In genomic region chr17:29347126-29347644, GRCm38 (mm10) we compare ENCODE assay signal across 8 mouse cellular contexts. TPM values are rescaled to one million over a fixed set of nuclear protein-coding genes. Genes with fewer than 3 reads are reported as not detected.
DNase-seq lines count a peak whose midpoint lies in the region; ATAC-seq and TF ChIP-seq lines count a peak whose summit lies in the region.

No protein-coding gene starts in this region.

- no peaks in the 10 kb centered on the region for H3K27me3 ChIP-seq in C2C12 (ENCODE audit: control insufficient read depth, insufficient read depth, insufficient read length)
- H3K27me3 ChIP-seq in hindbrain, embryonic 13.5 days, result no peaks in the 10 kb centered on the region
- H3K27me3 ChIP-seq in liver, postnatal 0 days (ENCODE audit: insufficient read depth, low read length), result no peaks in the 10 kb centered on the region
- no peaks in the 10 kb centered on the region for H3K27me3 ChIP-seq in stomach, embryonic 16.5 days (ENCODE audit: control insufficient read depth, insufficient read depth, low read length)

- H3K9ac ChIP-seq in hindbrain, embryonic 13.5 days, result peak overlapping the region; percentile 93
- H3K9ac ChIP-seq in liver, postnatal 0 days (replicated peaks), result peak overlapping the region; percentile 95
- peak overlapping the region; percentile 89 for H3K9ac ChIP-seq in stomach, embryonic 16.5 days (ENCODE audit: low read length)

- peak overlapping the region; percentile 75 for H3ac ChIP-seq in C2C12 (ENCODE audit: control insufficient read depth, insufficient read length, low read depth)

- no peak for TF ChIP-seq CTCF in C2C12 (IDR thresholded peaks at IDR 0.05; ENCODE audit: control insufficient read depth, insufficient read depth, insufficient read length)
- no peak for TF ChIP-seq CTCF in liver, postnatal 0 days (IDR thresholded peaks at IDR 0.05; ENCODE audit: low read depth)

- H3K9me3 ChIP-seq in hindbrain, embryonic 13.5 days, result no peaks in the 10 kb centered on the region
- H3K9me3 ChIP-seq in liver, postnatal 0 days (ENCODE audit: low read length), result no peaks in the 10 kb centered on the region
- no peaks in the 10 kb centered on the region for H3K9me3 ChIP-seq in stomach, embryonic 16.5 days (replicated peaks; ENCODE audit: control insufficient read depth, low read length)

- DNase-seq in heart, adult 11 months, result peak; percentile 95
- no peak for DNase-seq in heart, adult 9 months (ENCODE audit: low spot score in 2 of 2)
- peak; percentile 56 for DNase-seq in cerebellum, adult 9-10 months
- no peak for DNase-seq in liver, postnatal 0 days

- ATAC-seq in hindbrain, embryonic 13.5 days (ENCODE audit: low FRiP score), result peak; percentile 34
- peak; percentile 18; the same call in 1 of the 2 replicates for ATAC-seq in liver, postnatal 0 days
- ATAC-seq in stomach, embryonic 16.5 days (ENCODE audit: insufficient read depth, low FRiP score), result no peak; the same call in 1 of the 2 replicates
- ATAC-seq in megakaryocyte-erythroid progenitor cell, adult 5-6 weeks (replicated peaks; ENCODE audit: low FRiP score, low TSS enrichment, poor library complexity, severe bottlenecking), result no peak

- H3K79me3 ChIP-seq in C2C12 (ENCODE audit: low read depth), result peaks cover 33% of the 10 kb centered on the region

- H3K4me1 ChIP-seq in hindbrain, embryonic 13.5 days (replicated peaks), result peaks cover 40% of the 10 kb centered on the region
- peaks cover 36% of the 10 kb centered on the region for H3K4me1 ChIP-seq in liver, postnatal 0 days (ENCODE audit: insufficient read depth)
- peaks cover 30% of the 10 kb centered on the region for H3K4me1 ChIP-seq in stomach, embryonic 16.5 days (ENCODE audit: control insufficient read depth, insufficient read depth, low read length)

- H3K36me3 ChIP-seq in C2C12 (ENCODE audit: control insufficient read depth, insufficient read depth), result peaks cover 31% of the 10 kb centered on the region
- peaks cover 19% of the 10 kb centered on the region for H3K36me3 ChIP-seq in hindbrain, embryonic 13.5 days
- H3K36me3 ChIP-seq in liver, postnatal 0 days (replicated peaks; ENCODE audit: insufficient read depth, low read length), result peaks cover 13% of the 10 kb centered on the region
- H3K36me3 ChIP-seq in stomach, embryonic 16.5 days (ENCODE audit: control insufficient read depth, insufficient read depth, low read length), result 0 out of 2 replicates have a peak, but pooled peaks cover 9% of the 10 kb centered on the region

- H3K27ac ChIP-seq in hindbrain, embryonic 13.5 days, result peak overlapping the region; percentile 95
- peak overlapping the region; percentile 92 for H3K27ac ChIP-seq in liver, postnatal 0 days (ENCODE audit: low read depth)
- peak overlapping the region; percentile 84 for H3K27ac ChIP-seq in stomach, embryonic 16.5 days (ENCODE audit: low read length)

- H3K79me2 ChIP-seq in C2C12 (ENCODE audit: control insufficient read depth, insufficient read depth), result peaks cover 52% of the 10 kb centered on the region

- TF ChIP-seq EP300 in liver, postnatal 0 days (IDR thresholded peaks at IDR 0.05; ENCODE audit: low read depth), result no peak

- peak overlapping the region; percentile 81 for H3K4me3 ChIP-seq in C2C12 (ENCODE audit: insufficient read depth, poor library complexity, severe bottlenecking)
- H3K4me3 ChIP-seq in hindbrain, embryonic 13.5 days, result peak overlapping the region; percentile 87
- peak overlapping the region; percentile 94 for H3K4me3 ChIP-seq in liver, postnatal 0 days (ENCODE audit: low read depth, low read length)
- H3K4me3 ChIP-seq in stomach, embryonic 16.5 days (replicated peaks; ENCODE audit: low read length), result peak overlapping the region; percentile 74

- WGBS in hindbrain, embryonic 13.5 days, result under 1% methylated on average over 44 of the region's 45 CpGs
- WGBS in liver, postnatal 0 days (ENCODE audit: insufficient replicate concordance), result under 1% methylated on average over 40 of the region's 45 CpGs
- under 1% methylated on average over 45 of the region's 45 CpGs for WGBS in stomach, embryonic 16.5 days

- peak overlapping the region; percentile 71 for H3K4me2 ChIP-seq in hindbrain, embryonic 13.5 days
- H3K4me2 ChIP-seq in liver, postnatal 0 days (ENCODE audit: low read depth, low read length), result peak overlapping the region; percentile 93
- H3K4me2 ChIP-seq in stomach, embryonic 16.5 days (ENCODE audit: low read depth, low read length), result peak overlapping the region; percentile 88

TF ChIP-seq in C2C12, 6 proteins besides CTCF, POLR2A, EP300 and RAD21:
- no peak for TF ChIP-seq CEBPB (IDR thresholded peaks at IDR 0.05; ENCODE audit: low read depth)
TF ChIP-seq in C2C12: peak in this region for 0.

RNA-seq across cellular contexts. Expression of gene Mtch1, which starts 0.5 kb away (rescaled TPM):
- 464 TPM for polyA plus RNA-seq in C2C12 (2012; fragmentation: generic; extraction: Trizol)
- polyA plus RNA-seq in hindbrain, embryonic 13.5 days (2015; fragmentation: Nextera tagmentation; extraction: Ambion mirVana), result 423 TPM in 2 replicates
- polyA plus RNA-seq in liver, postnatal 0 days (2015; fragmentation: Nextera tagmentation; extraction: Ambion mirVana), result 49.0 and 57.5 TPM in 2 replicates
- 91.7 and 102 TPM in 2 replicates for polyA plus RNA-seq in stomach, embryonic 16.5 days (2015; fragmentation: Nextera tagmentation; extraction: Ambion mirVana)
- 86.6 and 105 TPM in 2 replicates for total RNA-seq in megakaryocyte-erythroid progenitor cell, adult 5-6 weeks (2014; fragmentation: Nextera tagmentation)
- 31.9 and 32.4 TPM in 2 replicates for total RNA-seq in megakaryocyte-erythroid progenitor cell, adult 5-6 weeks (2017)

RNA-seq across cellular contexts. Expression of gene Fgd2, which starts 13.5 kb away (rescaled TPM):
- polyA plus RNA-seq in C2C12 (2012; fragmentation: generic; extraction: Trizol), result 0.19 TPM
- polyA plus RNA-seq in hindbrain, embryonic 13.5 days (2015; fragmentation: Nextera tagmentation; extraction: Ambion mirVana), result 3.8 and 5.3 TPM in 2 replicates
- polyA plus RNA-seq in liver, postnatal 0 days (2015; fragmentation: Nextera tagmentation; extraction: Ambion mirVana), result 6.3 and 8.9 TPM in 2 replicates
- 12.1 and 13.1 TPM in 2 replicates for polyA plus RNA-seq in stomach, embryonic 16.5 days (2015; fragmentation: Nextera tagmentation; extraction: Ambion mirVana)
- 3.1 and 3.4 TPM in 2 replicates for total RNA-seq in megakaryocyte-erythroid progenitor cell, adult 5-6 weeks (2014; fragmentation: Nextera tagmentation)
- 2.7 and 6.0 TPM in 2 replicates for total RNA-seq in megakaryocyte-erythroid progenitor cell, adult 5-6 weeks (2017)

RNA-seq across cellular contexts. Expression of gene Pi16, which starts 29.7 kb away (rescaled TPM):
- polyA plus RNA-seq in C2C12 (2012; fragmentation: generic; extraction: Trizol), result 0.55 TPM
- polyA plus RNA-seq in hindbrain, embryonic 13.5 days (2015; fragmentation: Nextera tagmentation; extraction: Ambion mirVana), result 1.3 and 2.0 TPM in 2 replicates
- 2.1 and 2.2 TPM in 2 replicates for polyA plus RNA-seq in liver, postnatal 0 days (2015; fragmentation: Nextera tagmentation; extraction: Ambion mirVana)
- 1.8 and 2.6 TPM in 2 replicates for polyA plus RNA-seq in stomach, embryonic 16.5 days (2015; fragmentation: Nextera tagmentation; extraction: Ambion mirVana)
- total RNA-seq in megakaryocyte-erythroid progenitor cell, adult 5-6 weeks (2014; fragmentation: Nextera tagmentation), result 0.32 TPM in 1 of 2 replicates, not detected in the other
- total RNA-seq in megakaryocyte-erythroid progenitor cell, adult 5-6 weeks (2017), result not detected in 2 replicates

Comparison
In these comparisons a context has a peak if more than half of its experiments do, and no peak if none do; other contexts are left out.
1. DNase-seq: peak in heart, adult 11 months (single experiment) and cerebellum, adult 9-10 months (single experiment); none in heart, adult 9 months (0 of 2) and liver, postnatal 0 days (single experiment).
2. ATAC-seq: peak in hindbrain, embryonic 13.5 days (single experiment) and liver, postnatal 0 days (single experiment); none in stomach, embryonic 16.5 days (single experiment) and megakaryocyte-erythroid progenitor cell, adult 5-6 weeks (single experiment).
3. Peak in every context shown above with its lines, with median percentiles within 50 percentile points of each other: H3K4me3 ChIP-seq, H3K27ac ChIP-seq, H3K4me2 ChIP-seq and H3K9ac ChIP-seq.